Mouse (Mus musculus): ENCODE results near the gene A130010J15Rik. TPM values are rescaled to one million over a fixed set of nuclear protein-coding genes. Genes with fewer than 3 reads are reported as not detected.

A130010J15Rik gene
- polyA plus RNA-seq, 1 experiment from 2014 or later, result 11.7 TPM

DNA sequence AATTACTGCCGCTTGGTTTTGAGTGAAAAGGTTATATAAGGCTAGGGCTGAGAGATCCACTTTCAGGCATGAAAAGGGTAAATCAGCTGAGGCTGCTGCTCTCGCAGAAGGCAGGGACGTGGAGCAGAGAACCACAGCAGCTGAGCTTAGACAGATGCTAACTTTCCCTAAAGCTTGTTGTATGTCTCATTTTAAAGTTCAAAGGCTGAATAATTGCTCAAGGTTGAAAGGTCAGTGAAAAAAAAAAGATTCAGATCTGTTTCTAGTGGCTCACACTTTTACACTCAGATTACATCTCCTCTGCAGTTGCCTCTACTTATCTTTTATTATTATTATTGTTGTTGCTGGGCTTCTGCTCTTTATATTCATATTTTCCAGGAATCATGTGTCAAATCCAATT, 57.7 kb downstream of the A130010J15Rik start:
- Histone ChIP-seq H3K27ac (ENCODE audit: low read length) (no peak overlapping the region), H3K4me3 (ENCODE audit: low read length) (no peak overlapping the region), H3K4me1 (ENCODE audit: control insufficient read depth, insufficient read depth, low read length) (no peaks in the 10 kb centered on the region; the same call in 1 of the 2 replicates), H3K4me2 (ENCODE audit: low read depth, low read length) (no peak overlapping the region), H3K36me3 (ENCODE audit: control insufficient read depth, insufficient read depth) (no peaks in the 10 kb centered on the region), H3K9ac (ENCODE audit: low read length) (no peak overlapping the region), H3K9me3 (replicated peaks; ENCODE audit: control insufficient read depth, low read length) (no peaks in the 10 kb centered on the region), H3K27me3 (ENCODE audit: control insufficient read depth, insufficient read depth, low read length) (no peaks in the 10 kb centered on the region)
- WGBS, result 60% methylated on average over 3 of the region's 3 CpGs
- ATAC-seq (replicated peaks; ENCODE audit: extremely low read depth, insufficient read depth, low FRiP score), result no peak

DNA sequence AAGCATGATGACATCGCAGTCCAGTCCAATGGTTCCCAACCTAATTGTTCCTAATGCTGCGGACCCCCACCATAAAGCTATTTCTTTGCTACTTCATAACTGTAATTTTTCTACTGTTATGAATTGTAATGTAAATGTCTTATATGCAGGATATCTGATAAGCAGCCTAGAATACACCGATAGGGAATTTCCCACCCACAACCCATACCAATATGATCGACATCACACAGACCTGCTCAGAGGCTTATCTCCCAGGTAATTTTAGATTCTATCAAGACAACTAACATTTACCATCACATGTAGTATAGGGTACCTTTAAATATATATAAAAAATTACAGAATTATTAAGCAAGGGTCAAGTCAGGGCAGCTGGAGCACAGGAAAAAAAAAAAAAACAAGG, 58.3 kb downstream of the A130010J15Rik start:
- Histone ChIP-seq H3K4me1 (ENCODE audit: control insufficient read depth, insufficient read depth, low read length) (no peaks in the 10 kb centered on the region; the same call in 1 of the 2 replicates), H3K27ac (ENCODE audit: low read length) (no peak overlapping the region), H3K4me3 (ENCODE audit: low read length) (no peak overlapping the region), H3K9me3 (replicated peaks; ENCODE audit: control insufficient read depth, low read length) (no peaks in the 10 kb centered on the region), H3K4me2 (ENCODE audit: low read depth, low read length) (no peak overlapping the region), H3K9ac (ENCODE audit: low read length) (no peak overlapping the region), H3K27me3 (ENCODE audit: control insufficient read depth, insufficient read depth, low read length) (no peaks in the 10 kb centered on the region), H3K36me3 (ENCODE audit: control insufficient read depth, insufficient read depth) (no peaks in the 10 kb centered on the region)
- no peak for ATAC-seq (replicated peaks; ENCODE audit: extremely low read depth, insufficient read depth, low FRiP score)
- 88% methylated on average over 4 of the region's 4 CpGs for WGBS

DNA sequence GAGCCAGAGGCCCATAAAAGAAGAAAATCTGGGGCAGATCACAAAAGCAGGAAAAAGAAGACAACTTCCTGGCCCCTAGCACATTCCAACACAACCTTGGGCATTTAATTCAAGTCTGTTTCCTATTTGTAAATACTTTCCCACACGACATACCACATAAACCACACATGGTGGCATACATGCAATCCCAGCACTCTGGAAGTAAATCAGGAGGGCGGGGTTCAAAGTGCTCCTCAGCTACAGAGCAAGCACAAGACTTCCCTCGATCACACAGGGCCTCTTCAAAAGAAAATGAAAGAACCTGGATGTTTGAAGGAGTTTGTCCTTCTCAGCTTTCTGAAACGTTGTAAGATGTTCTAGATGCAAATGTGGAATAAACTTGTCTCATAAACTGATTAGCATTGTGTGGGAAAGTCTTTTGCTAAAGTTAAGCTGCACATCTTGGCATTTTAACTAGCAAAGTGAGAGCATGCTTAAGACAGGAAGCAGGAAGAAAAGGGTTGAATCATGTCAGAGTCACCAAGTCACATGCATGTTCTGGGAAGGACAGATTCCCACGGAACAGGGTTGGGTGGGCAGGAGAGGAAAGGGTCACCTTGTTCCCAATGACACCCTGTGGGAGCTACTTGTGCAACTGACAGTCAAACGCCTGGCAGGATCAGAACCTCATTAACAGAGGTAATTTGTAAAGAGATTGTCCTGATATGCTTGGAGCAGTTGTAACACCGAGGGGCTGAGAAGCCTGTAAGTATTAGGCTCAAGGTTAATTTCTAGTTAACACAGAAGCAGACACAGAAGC, 59.1 kb downstream of the A130010J15Rik start:
- no peak overlapping the region for H3K4me3 ChIP-seq (ENCODE audit: low read length)
- no peak overlapping the region for H3K4me2 ChIP-seq (ENCODE audit: low read depth, low read length)
- no peaks in the 10 kb centered on the region for H3K27me3 ChIP-seq (ENCODE audit: control insufficient read depth, insufficient read depth, low read length)
- no peaks in the 10 kb centered on the region for H3K36me3 ChIP-seq (ENCODE audit: control insufficient read depth, insufficient read depth)
- no peaks in the 10 kb centered on the region for H3K9me3 ChIP-seq (replicated peaks; ENCODE audit: control insufficient read depth, low read length)
- no peak overlapping the region for H3K27ac ChIP-seq (ENCODE audit: low read length)
- no peak for ATAC-seq (replicated peaks; ENCODE audit: extremely low read depth, insufficient read depth, low FRiP score)
- no peaks in the 10 kb centered on the region; the same call in 1 of the 2 replicates for H3K4me1 ChIP-seq (ENCODE audit: control insufficient read depth, insufficient read depth, low read length)
- 39% methylated on average over 7 of the region's 7 CpGs for WGBS
- no peak overlapping the region for H3K9ac ChIP-seq (ENCODE audit: low read length)

Other genes with a start within 250 kb of the A130010J15Rik start
- 0.24 and 0.34 TPM in 2 replicates for gene Syt14, start 132.3 kb upstream of the A130010J15Rik start, polyA plus RNA-seq (2015; fragmentation: Nextera tagmentation; extraction: Ambion mirVana)
- gene Diexf, start 37.8 kb upstream of the A130010J15Rik start, polyA plus RNA-seq (2015; fragmentation: Nextera tagmentation; extraction: Ambion mirVana), result 5.6 and 7.3 TPM in 2 replicates
- 5.3 and 5.6 TPM in 2 replicates for gene Irf6, start 14.9 kb upstream of the A130010J15Rik start, polyA plus RNA-seq (2015; fragmentation: Nextera tagmentation; extraction: Ambion mirVana)
- gene Traf3ip3, start 33.7 kb downstream of the A130010J15Rik start, polyA plus RNA-seq (2015; fragmentation: Nextera tagmentation; extraction: Ambion mirVana), result 5.9 and 13.3 TPM in 2 replicates
- gene Lamb3, start 39.7 kb downstream of the A130010J15Rik start, polyA plus RNA-seq (2015; fragmentation: Nextera tagmentation; extraction: Ambion mirVana), result 9.6 and 11.6 TPM in 2 replicates
- gene Hsd11b1, start 96.0 kb downstream of the A130010J15Rik start, polyA plus RNA-seq (2015; fragmentation: Nextera tagmentation; extraction: Ambion mirVana), result 3.7 and 9.5 TPM in 2 replicates
- gene G0s2, start 105.2 kb downstream of the A130010J15Rik start, polyA plus RNA-seq (2015; fragmentation: Nextera tagmentation; extraction: Ambion mirVana), result 118 and 147 TPM in 2 replicates
- 13.6 and 16.6 TPM in 2 replicates for gene Camk1g, start 202.3 kb downstream of the A130010J15Rik start, polyA plus RNA-seq (2015; fragmentation: Nextera tagmentation; extraction: Ambion mirVana)